Mouse (Mus musculus) CH12.LX (cell line): ENCODE data around the gene Popdc2. TPM values are rescaled to one million over a fixed set of nuclear protein-coding genes. Genes with fewer than 3 reads are reported as not detected.

Experiments
- DNase-seq: peaks from one replicate; pipeline ENCODE4 v3.0.0-alpha.2; 2013; ENCODE audit errors: extremely low read depth
- H3K27ac ChIP-seq: 2 replicates; pipeline ENCODE4 v1.5.1; 2012; ENCODE audit warnings: low read depth, mild to moderate bottlenecking, control low read depth, moderate library complexity; ENCODE audit not compliant: insufficient read depth
- H3K27me3 ChIP-seq: replicated peaks from 2 replicates; pipeline ENCODE3; 2012; ENCODE audit warnings: inconsistent platforms
- H3K36me3 ChIP-seq, 2 experiments: replicated peaks in 1 of 2; 2 replicates each; pipeline versions ENCODE3 to v1.6.1; 2012; ENCODE audit warnings: inconsistent platforms in 1 of 2, low read length in 1 of 2, mild to moderate bottlenecking in 1 of 2, mixed read lengths in 1 of 2, moderate library complexity in 1 of 2; ENCODE audit not compliant: control insufficient read depth in 1 of 2, insufficient read depth in 1 of 2
- H3K4me1 ChIP-seq, 2 experiments: 2 replicates each; pipeline ENCODE4 v1.6.1; 2012; ENCODE audit warnings: inconsistent platforms in 1 of 2, moderate library complexity in 1 of 2; ENCODE audit not compliant: insufficient read depth in 2 of 2, control insufficient read depth in 1 of 2
- H3K4me2 ChIP-seq: 2 replicates; pipeline ENCODE4 v1.6.1; 2012; ENCODE audit warnings: low read depth, mild to moderate bottlenecking, control low read depth; ENCODE audit not compliant: poor library complexity, insufficient read depth, severe bottlenecking
- H3K4me3 ChIP-seq, 3 experiments: fragments of 150-350 bp in 1 of 3; sonication (generic) in 1 of 3; replicated peaks in 1 of 3; 2 replicates each; pipeline versions ENCODE3 to v1.5.1; 2011 to 2012; ENCODE audit warnings: low read depth in 2 of 3, low read length in 2 of 3, mild to moderate bottlenecking in 2 of 3, moderate library complexity in 2 of 3, control low read depth in 1 of 3, improper control_type of control experiment in 1 of 3, inconsistent platforms in 1 of 3, mixed read lengths in 1 of 3; ENCODE audit not compliant: poor library complexity in 1 of 3
- H3K79me2 ChIP-seq: replicated peaks from 2 replicates; pipeline ENCODE4 v1.6.1; 2012; ENCODE audit warnings: mild to moderate bottlenecking, moderate library complexity; ENCODE audit not compliant: control insufficient read depth, poor library complexity, insufficient read depth, severe bottlenecking; ENCODE audit errors: extremely low read depth
- H3K9ac ChIP-seq: 2 replicates; pipeline ENCODE4 v1.6.1; 2012; ENCODE audit warnings: low read depth, mild to moderate bottlenecking, control low read depth, moderate library complexity; ENCODE audit not compliant: insufficient read depth
- H3K9me3 ChIP-seq: replicated peaks from 2 replicates; pipeline ENCODE3; 2012; ENCODE audit warnings: low read length, inconsistent platforms, mixed read lengths
- CHD1 ChIP-seq: IDR thresholded peaks from 2 replicates; pipeline ENCODE4 v1.6.1; 2012; ENCODE audit warnings: low read depth, low read length, improper control_type of control experiment, inconsistent platforms
- CTCF ChIP-seq, 2 experiments: IDR thresholded peaks in 1 of 2; conservative IDR thresholded peaks in 1 of 2; 2 replicates each; pipeline ENCODE4 v1.5.1; 2011 to 2012; ENCODE audit warnings: low read depth in 2 of 2, low read length in 2 of 2, improper control_type of control experiment in 1 of 2, inconsistent platforms in 1 of 2, mild to moderate bottlenecking in 1 of 2, moderate library complexity in 1 of 2
- E2F4 ChIP-seq: IDR thresholded peaks from 2 replicates; pipeline ENCODE4 v1.6.1; 2011; ENCODE audit warnings: low read depth, low read length, improper control_type of control experiment; ENCODE audit not compliant: insufficient replicate concordance
- ELF1 ChIP-seq: IDR thresholded peaks from 2 replicates; pipeline ENCODE4 v1.6.1; 2014; ENCODE audit warnings: low read depth, mild to moderate bottlenecking, inconsistent platforms, low read length, improper control_type of control experiment
- EP300 ChIP-seq: IDR thresholded peaks from 2 replicates; pipeline ENCODE4 v1.6.1; 2011; ENCODE audit warnings: low read length, improper control_type of control experiment
- ETS1 ChIP-seq: conservative IDR thresholded peaks from 2 replicates; pipeline ENCODE4 v1.6.1; 2012; ENCODE audit warnings: low read depth, mild to moderate bottlenecking, inconsistent platforms, low read length, improper control_type of control experiment, moderate library complexity
- GABPA ChIP-seq: IDR thresholded peaks from 2 replicates; pipeline ENCODE4 v1.6.1; 2012; ENCODE audit warnings: low read depth, low read length, improper control_type of control experiment, inconsistent platforms; ENCODE audit not compliant: insufficient replicate concordance
- HCFC1 ChIP-seq: IDR thresholded peaks from 2 replicates; pipeline ENCODE4 v1.6.1; 2012; ENCODE audit warnings: low read depth, mild to moderate bottlenecking, inconsistent platforms, low read length, improper control_type of control experiment
- IRF4 ChIP-seq: IDR thresholded peaks from 2 replicates; pipeline ENCODE4 v1.6.1; 2014; ENCODE audit warnings: low read depth, mild to moderate bottlenecking, inconsistent platforms, low read length, improper control_type of control experiment
- JUN ChIP-seq: IDR thresholded peaks from 2 replicates; pipeline ENCODE4 v1.6.1; 2011; ENCODE audit warnings: low read depth, mild to moderate bottlenecking, low read length, improper control_type of control experiment, moderate library complexity; ENCODE audit not compliant: insufficient read depth
- JUND ChIP-seq: conservative IDR thresholded peaks from 2 replicates; pipeline ENCODE4 v1.6.1; 2011; ENCODE audit warnings: low read depth, low read length, improper control_type of control experiment
- MAX ChIP-seq: IDR thresholded peaks from 2 replicates; pipeline ENCODE4 v1.6.1; 2011; ENCODE audit warnings: low read length, improper control_type of control experiment
- MAZ ChIP-seq: IDR thresholded peaks from 2 replicates; pipeline ENCODE4 v1.6.1; 2012; ENCODE audit warnings: low read depth, mild to moderate bottlenecking, inconsistent platforms, low read length, improper control_type of control experiment, moderate library complexity
- MEF2A ChIP-seq: IDR thresholded peaks from 2 replicates; pipeline ENCODE4 v1.6.1; 2014; ENCODE audit warnings: low read depth, mild to moderate bottlenecking, inconsistent platforms, low read length, improper control_type of control experiment, borderline replicate concordance
- MYC ChIP-seq: IDR thresholded peaks from 2 replicates; pipeline ENCODE4 v1.6.1; 2011; ENCODE audit warnings: low read depth, mild to moderate bottlenecking, improper control_type of control experiment, low read length
- NELFE ChIP-seq: IDR thresholded peaks from 2 replicates; pipeline ENCODE4 v1.6.1; 2011; ENCODE audit warnings: low read depth, low read length, improper control_type of control experiment
- NRF1 ChIP-seq: IDR thresholded peaks from 2 replicates; pipeline ENCODE4 v1.6.1; 2014; ENCODE audit warnings: low read depth, mild to moderate bottlenecking, inconsistent platforms, low read length, improper control_type of control experiment, moderate library complexity
- POLR2A ChIP-seq: IDR thresholded peaks from 2 replicates; pipeline ENCODE4 v1.6.1; 2011; ENCODE audit warnings: low read depth, mild to moderate bottlenecking, improper control_type of control experiment, low read length
- RAD21 ChIP-seq: IDR thresholded peaks from 2 replicates; pipeline ENCODE4 v1.6.1; 2011; ENCODE audit warnings: low read depth, mild to moderate bottlenecking, low read length, improper control_type of control experiment, moderate library complexity
- RCOR1 ChIP-seq: conservative IDR thresholded peaks from 2 replicates; pipeline ENCODE4 v1.6.1; 2012; ENCODE audit warnings: low read depth, mild to moderate bottlenecking, inconsistent platforms, low read length, improper control_type of control experiment
- SIN3A ChIP-seq: IDR thresholded peaks from 2 replicates; pipeline ENCODE4 v1.6.1; 2012; ENCODE audit warnings: low read length, improper control_type of control experiment, inconsistent platforms
- SMC3 ChIP-seq: IDR thresholded peaks from 2 replicates; pipeline ENCODE4 v1.6.1; 2011; ENCODE audit warnings: low read depth, low read length, improper control_type of control experiment
- TCF12 ChIP-seq: IDR thresholded peaks from 2 replicates; pipeline ENCODE4 v1.6.1; 2014; ENCODE audit warnings: low read depth, mild to moderate bottlenecking, inconsistent platforms, low read length, improper control_type of control experiment
- UBTF ChIP-seq: IDR thresholded peaks from 2 replicates; pipeline ENCODE4 v1.6.1; 2012; ENCODE audit warnings: low read depth, mild to moderate bottlenecking, inconsistent platforms, low read length, improper control_type of control experiment, moderate library complexity
- USF1 ChIP-seq: IDR thresholded peaks from 2 replicates; pipeline ENCODE4 v1.6.1; 2014; ENCODE audit warnings: low read depth, mild to moderate bottlenecking, inconsistent platforms, low read length, improper control_type of control experiment
- USF2 ChIP-seq: conservative IDR thresholded peaks from 2 replicates; pipeline ENCODE4 v1.6.1; 2011; ENCODE audit warnings: low read depth, low read length, improper control_type of control experiment
- dilution Hi-C: fragments of 300-500 bp; cut with MboI; formaldehyde crosslinking; loops from 2 replicates; pipeline ENCODE4 v1.14.3; 2020; ENCODE audit warnings: low sequenced_read_pairs; ENCODE audit not compliant: extremely low pct_unique_long_range_greater_than_20kb, extremely low pct_ligation_motif_present
- in situ Hi-C: fragments of 300-500 bp; cut with MboI; formaldehyde crosslinking; loops from 3 replicates; pipeline ENCODE4 v1.14.3; 2019; ENCODE audit warnings: low sequenced_read_pairs, low pct_ligation_motif_present, low pct_unique_long_range_greater_than_20kb, mixed read lengths
- polyA plus RNA-seq: library from polyadenylated mRNA; unstranded; fragments of >175 nt; gene quantifications from 2 replicates; pipeline ENCODE4 v1.2.1, GENCODE M21; 2012; ENCODE audit warnings: low read depth; ENCODE audit not compliant: insufficient read length
- total RNA-seq, 2 experiments: library from RNA; depleted of rRNA; stranded (reverse); fragments of 300-350 nt in 1 of 2; fragments of >200 nt in 1 of 2; gene quantifications; 2 replicates each; pipeline ENCODE4 v1.2.3; 2012 to 2014

The Popdc2 gene
- total and polyA plus RNA-seq, 3 experiments: 0.17 to 3.6 (median 1.1) TPM

DNA sequence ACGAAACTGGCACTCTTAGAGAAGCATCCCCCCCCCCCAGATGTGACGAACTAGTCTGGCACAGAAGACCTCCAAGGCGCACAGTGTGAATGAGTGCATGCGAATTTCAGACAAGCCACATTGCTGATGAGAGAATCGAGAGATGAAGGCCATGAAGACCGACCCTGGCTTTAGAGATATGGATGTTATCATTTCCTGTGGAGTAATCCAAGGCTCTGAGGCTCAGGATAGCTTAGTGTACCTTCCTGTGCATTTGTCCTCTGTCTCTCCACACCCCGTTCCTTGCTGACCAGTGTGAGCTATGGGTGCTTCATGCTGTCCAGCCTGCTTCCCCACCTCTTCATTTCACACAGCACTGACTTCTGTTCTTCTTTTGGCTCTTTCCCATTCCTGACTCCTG, 13.2 kb downstream of the Popdc2 start:
- Histone ChIP-seq H3K4me3 (no peak overlapping the region), H3K36me3 (no peaks in the 10 kb centered on the region), H3K27ac (peak overlapping the region; percentile 68), H3K79me2 (no peaks in the 10 kb centered on the region), H3K4me1 (peaks cover 69 to 95% of the 10 kb centered on the region in 2 experiments)
- DNase-seq: no peak
- TF ChIP-seq CTCF (conservative IDR thresholded peaks at IDR 0.05 in 1 of 2, IDR thresholded peaks at IDR 0.05 in 1 of 2; ENCODE audit: low read depth in 2 of 2, low read length in 2 of 2): no peak
- TF ChIP-seq ETS1: no peak
- no peak for TF ChIP-seq POLR2A
- no peak for TF ChIP-seq EP300
- no peak for TF ChIP-seq NRF1
- TF ChIP-seq JUN: no peak
- TF ChIP-seq SIN3A: no peak
- no peak for TF ChIP-seq RAD21
- TF ChIP-seq CHD1: no peak
- no peak for TF ChIP-seq IRF4
- TF ChIP-seq MYC: no peak
- no peak for TF ChIP-seq MAZ
- no peak for TF ChIP-seq ELF1
- no peak for TF ChIP-seq E2F4
- TF ChIP-seq JUND: no peak
- TF ChIP-seq UBTF: no peak
- TF ChIP-seq USF1: no peak
- no peak for TF ChIP-seq NELFE
- TF ChIP-seq, all 38 proteins: peak for 0
- H3K4me2 ChIP-seq: peak overlapping the region; percentile 59
- H3K27me3 ChIP-seq: peaks cover 2% of the 10 kb centered on the region
- no peaks in the 10 kb centered on the region for H3K9me3 ChIP-seq
- dilution Hi-C loops (no loop called here), in situ Hi-C loops (no loop called here)
- peak overlapping the region; percentile 54 for H3K9ac ChIP-seq

DNA sequence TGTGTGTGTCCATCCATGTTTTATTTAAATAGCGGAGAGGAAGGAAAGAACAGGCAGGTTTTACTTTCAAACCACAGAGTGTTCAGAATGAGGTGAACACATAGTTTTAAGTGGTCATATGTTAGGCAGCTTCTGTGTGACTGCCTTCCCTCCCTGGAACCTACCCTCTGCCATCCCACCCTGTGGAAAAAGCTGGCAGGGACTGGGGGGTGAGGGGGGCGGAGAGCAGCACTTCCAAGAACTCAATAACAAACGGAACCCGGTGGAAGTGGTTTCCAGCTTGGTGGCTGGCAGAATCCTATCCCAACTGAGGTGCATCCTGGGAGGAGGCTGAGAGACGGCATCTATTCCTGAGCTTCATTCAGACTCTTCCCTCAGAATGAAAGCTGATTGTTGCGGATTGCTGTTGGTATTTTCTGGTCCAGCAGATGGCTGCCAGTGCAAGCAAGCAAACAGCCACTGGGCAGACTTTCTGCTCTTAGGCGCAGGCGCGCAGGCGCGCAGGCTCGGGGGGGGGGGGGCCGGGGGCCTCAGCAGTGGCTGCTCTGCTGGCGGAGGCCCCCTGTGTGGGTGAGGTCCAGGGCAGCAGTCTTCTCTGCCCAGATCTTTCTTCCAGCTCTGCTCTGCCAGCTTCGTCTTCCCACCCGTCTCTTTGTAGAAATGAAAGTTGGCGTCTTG, 14.3 kb downstream of the Popdc2 start:
- Histone ChIP-seq H3K4me1 (peaks cover 58 to 90% of the 10 kb centered on the region in 2 experiments), H3K4me2 (peak overlapping the region; percentile 59), H3K27ac (peak overlapping the region; percentile 93), H3K27me3 (peaks cover 2% of the 10 kb centered on the region), H3K4me3 (peak overlapping the region in 1 of 3 experiments; percentile 3), H3K36me3 (no peaks in the 10 kb centered on the region), H3K79me2 (no peaks in the 10 kb centered on the region), H3K9me3 (no peaks in the 10 kb centered on the region), H3K9ac (peak overlapping the region; percentile 54)
- TF ChIP-seq MAZ (peak; percentile 73; the same call in 1 of the 2 replicates), POLR2A (peak; percentile 67), MEF2A (no peak; the same call in 1 of the 2 replicates), GABPA (no peak), MYC (peak; percentile 43; the same call in 1 of the 2 replicates), RAD21 (peak; percentile 56), RCOR1 (0 out of 2 replicates have a peak, but pooled peaks have one; percentile 16), NRF1 (peak; percentile 85), USF2 (no peak), HCFC1 (no peak), SIN3A (no peak), SMC3 (peak; percentile 52; the same call in 1 of the 2 replicates), NELFE (peak; percentile 18; the same call in 1 of the 2 replicates), TCF12 (peak; percentile 46), UBTF (0 out of 2 replicates have a peak, but pooled peaks have one; percentile 8), CTCF (conservative IDR thresholded peaks at IDR 0.05 in 1 of 2, IDR thresholded peaks at IDR 0.05 in 1 of 2; ENCODE audit: low read depth in 2 of 2, low read length in 2 of 2) (peak in 1 of 2 experiments; percentile 55; a peak in 2 of 4 replicates), IRF4 (peak; percentile 50), MAX (no peak), EP300 (peak; percentile 44; the same call in 1 of the 2 replicates)
- in situ Hi-C loops: no loop called here
- no peak for DNase-seq
- dilution Hi-C loops: no loop called here
